ENCODE assay signal across 10 mouse cellular contexts in genomic region chr7:127928596-127928995, GRCm38 (mm10). TPM values are rescaled to one million over a fixed set of nuclear protein-coding genes. Genes with fewer than 3 reads are reported as not detected.
A peak's percentile ranks its signal among the peaks of the same experiment; 100 is the strongest.
DNase-seq lines count a peak whose midpoint lies in the region; ATAC-seq and TF ChIP-seq lines count a peak whose summit lies in the region.
"Had no signal": no experiment of that assay in that cellular context is flagged by ENCODE, and none has a peak within 500 bp of the region (broad histone marks: within the 10 kb centered on the region; RNA-seq: fewer than 3 reads in every experiment).

No protein-coding gene starts in this region.

- DNase-seq in heart, postnatal 36 days, result no peak
- DNase-seq in embryonic facial prominence, embryonic 10.5 days (ENCODE audit: low spot score), result no peak
- DNase-seq in lung, embryonic 14.5 days, result no peak
- no peak for DNase-seq in adrenal gland, postnatal 10 days
- no peak for DNase-seq in left cerebral cortex, adult 9 months (ENCODE audit: low spot score in 2 of 2)
- DNase-seq in layer of hippocampus, postnatal 14 days (ENCODE audit: low spot score in 2 of 2), result no peak

- H3K4me1 ChIP-seq in heart, embryonic 12.5 days (replicated peaks), result peaks cover 26% of the 10 kb centered on the region
- peaks cover 63% of the 10 kb centered on the region for H3K4me1 ChIP-seq in embryonic facial prominence, embryonic 10.5 days
- H3K4me1 ChIP-seq in kidney, embryonic 15.5 days, result peaks cover 91% of the 10 kb centered on the region
- H3K4me1 ChIP-seq in lung, embryonic 14.5 days (ENCODE audit: insufficient read depth), result peaks cover 12% of the 10 kb centered on the region

- no peaks in the 10 kb centered on the region for H3K9me3 ChIP-seq in heart, embryonic 12.5 days (replicated peaks)
- no peaks in the 10 kb centered on the region for H3K9me3 ChIP-seq in embryonic facial prominence, embryonic 10.5 days
- H3K9me3 ChIP-seq in kidney, embryonic 15.5 days (replicated peaks), result no peaks in the 10 kb centered on the region
- no peaks in the 10 kb centered on the region for H3K9me3 ChIP-seq in lung, embryonic 14.5 days (ENCODE audit: low read depth, low read length)
- H3K9me3 ChIP-seq: neural tube, embryonic 13.5 days had no signal

- peaks cover 23% of the 10 kb centered on the region for H3K27me3 ChIP-seq in heart, embryonic 12.5 days (replicated peaks)
- H3K27me3 ChIP-seq in embryonic facial prominence, embryonic 10.5 days (replicated peaks; ENCODE audit: low read depth, poor library complexity, severe bottlenecking), result peaks cover 35% of the 10 kb centered on the region
- H3K27me3 ChIP-seq in kidney, embryonic 15.5 days, result peaks cover 9% of the 10 kb centered on the region
- H3K27me3 ChIP-seq in lung, embryonic 14.5 days (ENCODE audit: insufficient read depth, low read length), result peaks cover 5% of the 10 kb centered on the region; the same call in 1 of the 2 replicates

- peak overlapping the region; percentile 15; the same call in 1 of the 2 replicates for H3K9ac ChIP-seq in heart, embryonic 12.5 days
- H3K9ac ChIP-seq in kidney, embryonic 15.5 days, result peak overlapping the region; percentile 64; the same call in 1 of the 2 replicates
- peak overlapping the region; percentile 54; the same call in 1 of the 2 replicates for H3K9ac ChIP-seq in lung, embryonic 14.5 days

- H3K36me3 ChIP-seq in heart, embryonic 12.5 days, result peaks cover 20% of the 10 kb centered on the region
- H3K36me3 ChIP-seq in embryonic facial prominence, embryonic 10.5 days (replicated peaks), result peaks cover 39% of the 10 kb centered on the region
- peaks cover 38% of the 10 kb centered on the region for H3K36me3 ChIP-seq in kidney, embryonic 15.5 days
- peaks cover 35% of the 10 kb centered on the region for H3K36me3 ChIP-seq in lung, embryonic 14.5 days (ENCODE audit: insufficient read depth)

- no peak overlapping the region for H3K4me3 ChIP-seq in heart, embryonic 12.5 days
- peak overlapping the region; percentile 56 for H3K4me3 ChIP-seq in embryonic facial prominence, embryonic 10.5 days
- H3K4me3 ChIP-seq in kidney, embryonic 15.5 days (replicated peaks), result peak overlapping the region; percentile 53
- H3K4me3 ChIP-seq in lung, embryonic 14.5 days (ENCODE audit: low read depth, low read length), result peak overlapping the region; percentile 42
- H3K4me3 ChIP-seq: neural tube, embryonic 13.5 days had no signal

- H3K4me2 ChIP-seq in heart, embryonic 12.5 days, result peak overlapping the region; percentile 58
- peak overlapping the region; percentile 55 for H3K4me2 ChIP-seq in kidney, embryonic 15.5 days
- peak overlapping the region; percentile 57 for H3K4me2 ChIP-seq in lung, embryonic 14.5 days

- WGBS in heart, embryonic 12.5 days, result 47% methylated on average over 5 of the region's 5 CpGs
- 53% methylated on average over 5 of the region's 5 CpGs for WGBS in embryonic facial prominence, embryonic 10.5 days
- 43% methylated on average over 5 of the region's 5 CpGs for WGBS in kidney, embryonic 15.5 days
- WGBS in lung, embryonic 14.5 days, result 40% methylated on average over 5 of the region's 5 CpGs

- H3K27ac ChIP-seq in heart, embryonic 12.5 days (ENCODE audit: poor library complexity, severe bottlenecking), result no peak overlapping the region
- no peak overlapping the region for H3K27ac ChIP-seq in embryonic facial prominence, embryonic 10.5 days (replicated peaks)
- H3K27ac ChIP-seq in kidney, embryonic 15.5 days, result peak overlapping the region; percentile 93
- peak overlapping the region; percentile 74 for H3K27ac ChIP-seq in lung, embryonic 14.5 days (ENCODE audit: low read depth)
- H3K27ac ChIP-seq: neural tube, embryonic 13.5 days had no signal

- no peak for ATAC-seq in heart, embryonic 12.5 days (ENCODE audit: insufficient number of reproducible peaks, low FRiP score)
- no peak for ATAC-seq in kidney, embryonic 15.5 days (replicated peaks; ENCODE audit: low FRiP score)
- ATAC-seq in lung, embryonic 14.5 days (ENCODE audit: insufficient read depth), result no peak

- intact Hi-C loops in heart, postnatal 36 days (cut with DNase I), result no loop called here

- TF ChIP-seq CTCF in lung, embryonic 14.5 days (IDR thresholded peaks at IDR 0.05; ENCODE audit: low read depth), result peak; percentile 20; the same call in 1 of the 2 replicates

RNA-seq across cellular contexts. Expression of gene Prss8, which starts 1.3 kb away (rescaled TPM):
- 0.59 and 0.96 TPM in 2 replicates for polyA plus RNA-seq in heart, embryonic 12.5 days (2016; fragmentation: Nextera tagmentation; extraction: Ambion mirVana)
- total RNA-seq in heart, postnatal 36 days (2021), result not detected
- polyA plus RNA-seq in embryonic facial prominence, embryonic 10.5 days (2016; fragmentation: Nextera tagmentation; extraction: Ambion mirVana), result 14.8 and 15.8 TPM in 2 replicates
- polyA plus RNA-seq in kidney, embryonic 15.5 days (2015; fragmentation: Nextera tagmentation; extraction: Ambion mirVana), result 56.9 and 59.5 TPM in 2 replicates
- polyA plus RNA-seq in lung, embryonic 14.5 days (2014; fragmentation: Nextera tagmentation; extraction: Ambion mirVana), result 48.8 and 51.7 TPM in 2 replicates
- under 1 TPM; 0.45 to 0.96 TPM for total RNA-seq in adrenal gland, postnatal 10 days (2021)
- under 1 TPM in 1 of 2 experiments, not detected in 1; 0.60 TPM for total RNA-seq in layer of hippocampus, postnatal 14 days (2021)
- total RNA-seq: hematopoietic stem cell, adult 5-6 weeks had no signal

RNA-seq across cellular contexts. Expression of gene Kat8, which starts 16.3 kb away (rescaled TPM):
- polyA plus RNA-seq in heart, embryonic 12.5 days (2016; fragmentation: Nextera tagmentation; extraction: Ambion mirVana), result 27.5 and 29.0 TPM in 2 replicates
- total RNA-seq in heart, postnatal 36 days (2021), result 10 to 100 TPM; 13.8 to 16.1 TPM
- 48.7 and 49.6 TPM in 2 replicates for polyA plus RNA-seq in embryonic facial prominence, embryonic 10.5 days (2016; fragmentation: Nextera tagmentation; extraction: Ambion mirVana)
- polyA plus RNA-seq in kidney, embryonic 15.5 days (2015; fragmentation: Nextera tagmentation; extraction: Ambion mirVana), result 41.8 and 43.5 TPM in 2 replicates
- 39.5 and 42.8 TPM in 2 replicates for polyA plus RNA-seq in lung, embryonic 14.5 days (2014; fragmentation: Nextera tagmentation; extraction: Ambion mirVana)
- 10 to 100 TPM; 22.5 to 24.7 TPM for total RNA-seq in adrenal gland, postnatal 10 days (2021)
- total RNA-seq in layer of hippocampus, postnatal 14 days (2021), result 10 to 100 TPM; 24.0 to 30.0 TPM

RNA-seq across cellular contexts. Expression of gene Prss36, which starts 17.9 kb away (rescaled TPM):
- 8.3 and 10.0 TPM in 2 replicates for polyA plus RNA-seq in heart, embryonic 12.5 days (2016; fragmentation: Nextera tagmentation; extraction: Ambion mirVana)
- total RNA-seq in heart, postnatal 36 days (2021), result 1 to 10 TPM; 7.9 to 8.1 TPM
- polyA plus RNA-seq in embryonic facial prominence, embryonic 10.5 days (2016; fragmentation: Nextera tagmentation; extraction: Ambion mirVana), result 10.7 and 12.9 TPM in 2 replicates
- polyA plus RNA-seq in kidney, embryonic 15.5 days (2015; fragmentation: Nextera tagmentation; extraction: Ambion mirVana), result 11.5 and 12.4 TPM in 2 replicates
- polyA plus RNA-seq in lung, embryonic 14.5 days (2014; fragmentation: Nextera tagmentation; extraction: Ambion mirVana), result 9.2 and 9.7 TPM in 2 replicates
- 10 to 100 TPM; 11.5 to 12.4 TPM for total RNA-seq in adrenal gland, postnatal 10 days (2021)
- total RNA-seq in layer of hippocampus, postnatal 14 days (2021), result 10 to 100 TPM; 12.2 to 12.4 TPM

RNA-seq across cellular contexts. Expression of gene Bckdk, which starts 24.7 kb away (rescaled TPM):
- 129 and 142 TPM in 2 replicates for polyA plus RNA-seq in heart, embryonic 12.5 days (2016; fragmentation: Nextera tagmentation; extraction: Ambion mirVana)
- 100 to 1,000 TPM; 113 to 120 TPM for total RNA-seq in heart, postnatal 36 days (2021)
- polyA plus RNA-seq in embryonic facial prominence, embryonic 10.5 days (2016; fragmentation: Nextera tagmentation; extraction: Ambion mirVana), result 111 and 119 TPM in 2 replicates
- 120 and 140 TPM in 2 replicates for polyA plus RNA-seq in kidney, embryonic 15.5 days (2015; fragmentation: Nextera tagmentation; extraction: Ambion mirVana)
- 152 and 169 TPM in 2 replicates for polyA plus RNA-seq in lung, embryonic 14.5 days (2014; fragmentation: Nextera tagmentation; extraction: Ambion mirVana)
- total RNA-seq in adrenal gland, postnatal 10 days (2021), result 100 to 1,000 TPM; 124 to 135 TPM
- 10 to 100 TPM; 38.5 to 48.9 TPM for total RNA-seq in layer of hippocampus, postnatal 14 days (2021)

RNA-seq across cellular contexts. Expression of gene Vkorc1, which starts 33.2 kb away (rescaled TPM):
- polyA plus RNA-seq in heart, embryonic 12.5 days (2016; fragmentation: Nextera tagmentation; extraction: Ambion mirVana), result 86.6 and 106 TPM in 2 replicates
- total RNA-seq in heart, postnatal 36 days (2021), result 10 to 100 TPM; 22.1 to 22.6 TPM
- polyA plus RNA-seq in embryonic facial prominence, embryonic 10.5 days (2016; fragmentation: Nextera tagmentation; extraction: Ambion mirVana), result 47.6 and 59.1 TPM in 2 replicates
- polyA plus RNA-seq in kidney, embryonic 15.5 days (2015; fragmentation: Nextera tagmentation; extraction: Ambion mirVana), result 152 and 162 TPM in 2 replicates
- 127 and 129 TPM in 2 replicates for polyA plus RNA-seq in lung, embryonic 14.5 days (2014; fragmentation: Nextera tagmentation; extraction: Ambion mirVana)
- 100 to 1,000 TPM in 1 of 2 experiments, 10 to 100 TPM in 1; 84.3 to 112 TPM for total RNA-seq in adrenal gland, postnatal 10 days (2021)
- 10 to 100 TPM; 20.2 to 24.7 TPM for total RNA-seq in layer of hippocampus, postnatal 14 days (2021)

Comparison
In these comparisons a context has a peak if more than half of its experiments do, and no peak if none do; other contexts are left out.
1. H3K27ac ChIP-seq: peak in kidney, embryonic 15.5 days (single experiment) and lung, embryonic 14.5 days (single experiment); none in heart, embryonic 12.5 days (single experiment) and embryonic facial prominence, embryonic 10.5 days (single experiment).
2. Peak in every context shown above with its lines, with median percentiles within 50 percentile points of each other: H3K4me2 ChIP-seq and H3K9ac ChIP-seq.